Mouse (Mus musculus) forebrain, embryonic 15.5 days (tissue): ENCODE data around the gene Gm11168. TPM values are rescaled to one million over a fixed set of nuclear protein-coding genes. Genes with fewer than 3 reads are reported as not detected.
"Not testable (repeated sequence)": the region's sequence is repeated elsewhere in the genome, so short reads cannot be mapped to it uniquely, and the experiment has no call there.

Experiments used
- ATAC-seq: fragments of 200-750 bp; cut with Nextera tagmentation; replicated peaks from 2 replicates; pipeline ENCODE4 v1.8.0; 2017; ENCODE audit warnings: mild to moderate bottlenecking, moderate TSS enrichment, moderate library complexity
- H3K27ac ChIP-seq: fragments of 300-500 bp; sonication (generic); replicated peaks from 2 replicates; pipeline ENCODE4 v1.5.1; 2015; ENCODE audit warnings: mild to moderate bottlenecking, inconsistent platforms
- H3K27me3 ChIP-seq: fragments of 300-500 bp; sonication (generic); 2 replicates; pipeline ENCODE4 v1.6.1; 2015; ENCODE audit warnings: inconsistent platforms
- H3K36me3 ChIP-seq: fragments of 300-500 bp; sonication (generic); 2 replicates; pipeline ENCODE4 v1.6.1; 2015; ENCODE audit warnings: mild to moderate bottlenecking, inconsistent platforms
- H3K4me1 ChIP-seq: fragments of 300-500 bp; sonication (generic); 2 replicates; pipeline ENCODE4 v1.6.1; 2015; ENCODE audit warnings: inconsistent platforms
- H3K4me2 ChIP-seq: fragments of 300-500 bp; sonication (generic); replicated peaks from 2 replicates; pipeline ENCODE4 v1.6.1; 2015; ENCODE audit warnings: mild to moderate bottlenecking, inconsistent platforms
- H3K4me3 ChIP-seq: fragments of 300-500 bp; sonication (generic); 2 replicates; pipeline ENCODE4 v1.5.1; 2015; ENCODE audit warnings: mild to moderate bottlenecking, inconsistent platforms
- H3K9ac ChIP-seq: fragments of 300-500 bp; sonication (generic); replicated peaks from 2 replicates; pipeline ENCODE4 v1.6.1; 2015; ENCODE audit warnings: mild to moderate bottlenecking, inconsistent platforms
- H3K9me3 ChIP-seq: fragments of 300-500 bp; sonication (generic); 2 replicates; pipeline ENCODE4 v1.6.1; 2016; ENCODE audit warnings: inconsistent platforms
- WGBS: fragments of 180-500 bp; shearing (Covaris S2); methylation state at CpG from one replicate; pipeline ENCODE4 v1.1.7; 2015; ENCODE audit warnings: mixed read lengths; 5-methylcytosine and 5-hydroxymethylcytosine counted together
- microRNA-seq: library from miRNA; unstranded; fragments of <30 nt; microRNA quantifications from one replicate; pipeline ENCODE4, GENCODE M21; 2016
- polyA plus RNA-seq: library from polyadenylated mRNA; unstranded; fragments of >200 nt; fragmentation: Nextera tagmentation; extraction: Ambion mirVana; gene quantifications from 2 replicates; pipeline ENCODE4 v1.2.1, GENCODE M21; 2015

The Gm11168 gene
- polyA plus RNA-seq, 1 experiment from 2014 or later = not detected

- not testable (repeated sequence) for H3K9ac ChIP-seq, H3K4me3 ChIP-seq, H3K36me3 ChIP-seq, H3K4me2 ChIP-seq, H3K27ac ChIP-seq, H3K9me3 ChIP-seq, ATAC-seq, H3K27me3 ChIP-seq, H3K4me1 ChIP-seq
- WGBS = 66% methylated on average over 14 of the region's 16 CpGs
Observed at GRCm38 (mm10) chr9:3029276-3030000, 26.3 kb downstream of the Gm11168 start.

GRCm38 (mm10) chr9:3030677-3031318, 27.7 kb downstream of the Gm11168 start:
- H3K27ac ChIP-seq, H3K27me3 ChIP-seq, H3K36me3 ChIP-seq, ATAC-seq, H3K4me3 ChIP-seq, H3K4me2 ChIP-seq, H3K9me3 ChIP-seq, H3K9ac ChIP-seq, H3K4me1 ChIP-seq: not testable (repeated sequence)
- 79% methylated on average over 4 of the region's 10 CpGs for WGBS

GRCm38 (mm10) chr9:3034299-3034698, 31.2 kb downstream of the Gm11168 start, which contains the start of gene Gm17535:
TSS of gene Gm17535 (plus strand) at chr9:3034599.
- H3K4me1 ChIP-seq, H3K36me3 ChIP-seq, H3K4me3 ChIP-seq, H3K27me3 ChIP-seq, H3K27ac ChIP-seq, ATAC-seq, H3K9me3 ChIP-seq, H3K9ac ChIP-seq, H3K4me2 ChIP-seq: not testable (repeated sequence)
- WGBS = 57% methylated on average over 2 of the region's 8 CpGs

GRCm38 (mm10) chr9:3036577-3036976, 33.4 kb downstream of the Gm11168 start, which contains the start of gene Gm10715:
TSS of gene Gm10715 (plus strand) at chr9:3036877.
- not testable (repeated sequence) for H3K27ac ChIP-seq, H3K4me1 ChIP-seq, H3K4me3 ChIP-seq, H3K27me3 ChIP-seq, H3K9ac ChIP-seq, ATAC-seq, H3K9me3 ChIP-seq, H3K36me3 ChIP-seq, H3K4me2 ChIP-seq
- WGBS = 77% methylated on average over 8 of the region's 8 CpGs

- H3K4me1 ChIP-seq, H3K27ac ChIP-seq, H3K36me3 ChIP-seq, H3K27me3 ChIP-seq, H3K4me2 ChIP-seq, H3K4me3 ChIP-seq, H3K9ac ChIP-seq, ATAC-seq, H3K9me3 ChIP-seq: not testable (repeated sequence)
- WGBS = 71% methylated on average over 4 of the region's 4 CpGs
Observed at GRCm38 (mm10) chr9:3038161-3038560, 35.0 kb downstream of the Gm11168 start.

Small RNA genes within 50 kb of the gene (microRNA-seq; reads per million reads assigned to microRNA genes)
- gene Mir101c = not detected

Other genes with a start within 250 kb of the Gm11168 start
- not detected in 2 replicates for gene Gm10722, start 2.4 kb upstream of the Gm11168 start, polyA plus RNA-seq
- not detected in 2 replicates for gene Gm10721, start 9.8 kb downstream of the Gm11168 start, polyA plus RNA-seq
- not detected in 2 replicates for gene Gm10720, start 12.3 kb downstream of the Gm11168 start, polyA plus RNA-seq
- gene Gm10719, start 14.1 kb downstream of the Gm11168 start, polyA plus RNA-seq = not detected in 2 replicates
- 0.88 TPM in 1 of 2 replicates, not detected in the other for gene Gm10718, start 20.2 kb downstream of the Gm11168 start, polyA plus RNA-seq
- gene Gm10717, start 22.1 kb downstream of the Gm11168 start, polyA plus RNA-seq = 0.37 TPM in 1 of 2 replicates, not detected in the other
- not detected in 2 replicates for gene Gm17535, start 31.3 kb downstream of the Gm11168 start, polyA plus RNA-seq
- gene Gm10715, start 33.5 kb downstream of the Gm11168 start, polyA plus RNA-seq = not detected in 2 replicates